Mouse (Mus musculus): Measurements from ENCODE around the gene Gpatch8. TPM values are rescaled to one million over a fixed set of nuclear protein-coding genes. Genes with fewer than 3 reads are reported as not detected.

The Gpatch8 gene
- polyA plus RNA-seq, 1 experiment, result 9.0 TPM

DNA sequence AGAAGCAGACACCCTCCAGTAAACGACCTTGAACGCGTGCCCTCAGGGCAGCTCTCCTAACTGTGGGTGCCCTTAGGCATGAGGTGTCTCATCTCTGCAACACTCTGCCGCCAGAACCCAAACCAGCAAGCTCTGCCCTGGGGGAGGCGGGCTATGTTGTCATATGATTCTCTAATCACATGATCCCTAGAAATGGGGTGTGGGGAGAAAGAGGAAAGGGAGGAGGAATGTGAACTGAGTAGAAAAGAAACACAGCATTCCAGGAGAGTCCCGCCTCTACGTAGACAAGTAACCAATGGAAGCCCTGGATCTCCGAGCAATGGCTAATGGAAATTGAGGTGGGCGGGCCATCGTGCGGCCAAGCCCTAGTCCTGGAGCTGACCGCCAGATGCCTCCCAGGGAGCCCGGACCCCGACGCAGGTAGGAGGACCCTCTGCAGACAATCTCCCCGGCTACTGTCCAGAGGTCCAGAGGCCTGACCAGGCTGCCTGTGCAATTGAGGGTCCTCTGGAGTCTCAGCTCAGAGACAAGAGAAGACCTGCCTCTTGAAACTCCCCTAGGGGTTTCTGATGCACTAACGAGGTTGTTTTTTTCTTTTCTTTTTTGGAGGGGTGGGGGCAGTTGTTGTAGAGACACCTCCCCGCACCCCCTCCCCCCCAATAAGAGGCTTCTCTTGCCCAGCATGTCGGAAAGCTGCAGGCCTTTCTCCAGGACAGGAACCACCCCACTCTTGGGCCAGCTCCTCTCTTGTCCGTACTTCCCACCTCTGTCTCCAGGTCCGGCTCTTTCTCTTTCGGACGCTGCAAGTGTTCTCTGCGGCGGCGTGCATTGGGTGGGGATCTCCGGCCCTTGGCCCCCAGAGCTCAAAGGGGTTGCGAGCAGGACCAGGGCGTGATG lies 125.8 kb downstream of the Gpatch8 start, which contains the start of gene Grn:
Grn (plus strand) TSS at position 195 of the 897 bp plus-strand sequence.
- H3K79me2 ChIP-seq (ENCODE audit: control insufficient read depth, insufficient read depth), result no peaks in the 10 kb centered on the region
- H3K27me3 ChIP-seq (ENCODE audit: control insufficient read depth, insufficient read depth, insufficient read length), result no peaks in the 10 kb centered on the region
- H3K4me2 ChIP-seq (ENCODE audit: low read depth), result peak within 1 kb of the TSS; percentile 86

DNA sequence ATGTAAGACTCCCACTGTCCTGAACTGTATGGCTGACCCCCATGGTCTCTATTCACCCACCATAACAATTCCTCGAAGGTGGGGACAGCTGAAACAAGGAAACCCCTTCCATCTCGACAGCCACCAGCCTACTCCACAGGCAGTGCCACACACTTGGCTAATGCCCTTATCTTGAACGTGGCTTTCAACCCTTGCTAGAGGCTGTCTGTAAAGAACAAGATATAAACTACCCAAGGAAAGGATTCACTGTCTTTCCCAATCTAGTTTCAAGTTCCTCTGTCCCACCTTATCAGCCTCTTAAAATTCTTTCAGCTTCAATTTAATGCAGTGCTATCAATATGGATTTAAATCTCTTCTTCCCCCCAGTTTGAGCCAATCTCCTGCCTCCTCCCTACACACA lies 126.6 kb downstream of the Gpatch8 start:
- H3K4me3 ChIP-seq, result peak overlapping the region; percentile 93
- H3K27me3 ChIP-seq (ENCODE audit: control insufficient read depth, insufficient read depth, insufficient read length), result no peaks in the 10 kb centered on the region
- no peaks in the 10 kb centered on the region for H3K79me2 ChIP-seq (ENCODE audit: control insufficient read depth, insufficient read depth)
- peak overlapping the region; percentile 86 for H3K4me2 ChIP-seq (ENCODE audit: low read depth)
- TF ChIP-seq MAX (IDR thresholded peaks at IDR 0.05; ENCODE audit: low read depth), result no peak
- no peak for TF ChIP-seq REST (IDR thresholded peaks at IDR 0.05; ENCODE audit: insufficient read depth, insufficient read length)
- no peak for TF ChIP-seq SRF (IDR thresholded peaks at IDR 0.05; ENCODE audit: control insufficient read depth, insufficient read length, low read depth)
- no peak for TF ChIP-seq E2F4 (IDR thresholded peaks at IDR 0.05; ENCODE audit: insufficient read depth)
- no peak for TF ChIP-seq MYOD1 (IDR thresholded peaks at IDR 0.05; ENCODE audit: control insufficient read depth in 1 of 3, insufficient read length in 2 of 3, low read depth in 2 of 3)
- no peak overlapping the region for H3ac ChIP-seq (ENCODE audit: control insufficient read depth, insufficient read length)
- H3K36me3 ChIP-seq (ENCODE audit: control insufficient read depth, insufficient read depth), result peaks cover under 1% of the 10 kb centered on the region

More for the DNA sequence above, 125.8 kb downstream of the Gpatch8 start, which contains the start of gene Grn:
- TF ChIP-seq TCF3 (IDR thresholded peaks at IDR 0.05; ENCODE audit: insufficient read length, low read depth), result no peak
- TF ChIP-seq E2F4 (IDR thresholded peaks at IDR 0.05; ENCODE audit: insufficient read depth), result peak; percentile 51
- TF ChIP-seq POLR2AphosphoS2 (IDR thresholded peaks at IDR 0.05; ENCODE audit: insufficient read length, low read depth), result peak; percentile 74
- TF ChIP-seq MAX (IDR thresholded peaks at IDR 0.05; ENCODE audit: low read depth), result peak; percentile 41
- TF ChIP-seq POLR2A (IDR thresholded peaks at IDR 0.05; ENCODE audit: insufficient read length, low read depth), result peak; percentile 58
- TF ChIP-seq USF1 (IDR thresholded peaks at IDR 0.05; ENCODE audit: low read depth), result peak; percentile 99
- Histone ChIP-seq H3K4me3 (peak within 1 kb of the TSS; percentile 93), H3K36me3 (ENCODE audit: control insufficient read depth, insufficient read depth) (peaks cover 4% of the 10 kb centered on the region), H3ac (ENCODE audit: control insufficient read depth, insufficient read length) (no peak within 1 kb of the TSS)

DNA sequence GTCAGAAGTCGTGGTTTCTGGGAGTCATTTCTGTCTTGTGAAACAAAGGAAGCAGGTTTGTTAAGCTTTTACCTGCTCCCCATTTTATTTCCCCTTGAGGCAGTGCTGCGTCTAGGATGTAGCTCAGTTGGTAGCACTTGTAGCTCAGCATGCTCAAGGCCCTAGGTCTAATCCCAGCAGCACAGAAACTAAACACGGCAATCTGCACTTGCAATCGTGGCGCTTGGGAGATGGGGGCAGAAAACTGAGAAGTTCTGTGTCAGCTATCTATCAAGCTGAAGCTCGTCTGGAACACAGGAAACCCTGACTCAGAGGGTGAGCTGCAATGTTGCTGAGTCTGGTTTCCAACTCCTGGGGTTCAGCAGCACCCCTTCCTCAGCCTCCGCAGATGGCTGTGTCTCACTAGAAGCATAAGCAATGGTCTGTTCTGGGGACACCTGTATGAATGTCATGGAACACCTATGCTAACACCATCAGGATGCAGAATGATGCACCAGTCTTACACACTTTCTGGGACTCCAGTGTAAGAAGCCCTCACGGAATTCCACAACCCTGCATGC lies 127.1 kb downstream of the Gpatch8 start:
- Histone ChIP-seq H3K27me3 (ENCODE audit: control insufficient read depth, insufficient read depth, insufficient read length) (no peaks in the 10 kb centered on the region), H3ac (ENCODE audit: control insufficient read depth, insufficient read length) (no peak overlapping the region), H3K4me2 (ENCODE audit: low read depth) (peak overlapping the region; percentile 86), H3K79me2 (ENCODE audit: control insufficient read depth, insufficient read depth) (no peaks in the 10 kb centered on the region), H3K36me3 (ENCODE audit: control insufficient read depth, insufficient read depth) (no peaks in the 10 kb centered on the region), H3K4me3 (no peak overlapping the region)
- TF ChIP-seq TCF3 (IDR thresholded peaks at IDR 0.05; ENCODE audit: insufficient read length, low read depth), result no peak
- no peak for TF ChIP-seq E2F4 (IDR thresholded peaks at IDR 0.05; ENCODE audit: insufficient read depth)
- TF ChIP-seq SRF (IDR thresholded peaks at IDR 0.05; ENCODE audit: control insufficient read depth, insufficient read length, low read depth), result no peak
- no peak for TF ChIP-seq MYOG (IDR thresholded peaks at IDR 0.05; ENCODE audit: control insufficient read depth in 1 of 3, insufficient read depth in 1 of 3, insufficient read length in 2 of 3, low read depth in 2 of 3)
- no peak for TF ChIP-seq MYOD1 (IDR thresholded peaks at IDR 0.05; ENCODE audit: control insufficient read depth in 1 of 3, insufficient read length in 2 of 3, low read depth in 2 of 3)

Other genes with a start within 250 kb of the Gpatch8 start
- gene Ubtf, start 236.7 kb downstream of the Gpatch8 start, polyA plus RNA-seq (2012; fragmentation: generic; extraction: Trizol), result 58.6 TPM
- not detected for gene Slc4a1, start 190.2 kb downstream of the Gpatch8 start, polyA plus RNA-seq (2012; fragmentation: generic; extraction: Trizol)
- gene Rundc3a, start 163.0 kb downstream of the Gpatch8 start, polyA plus RNA-seq (2012; fragmentation: generic; extraction: Trizol), result 10.3 TPM
- 274 TPM for gene Slc25a39, start 148.4 kb downstream of the Gpatch8 start, polyA plus RNA-seq (2012; fragmentation: generic; extraction: Trizol)
- gene Grn, start 126.1 kb downstream of the Gpatch8 start, polyA plus RNA-seq (2012; fragmentation: generic; extraction: Trizol), result 174 TPM
- gene Fam171a2, start 108.7 kb downstream of the Gpatch8 start, polyA plus RNA-seq (2012; fragmentation: generic; extraction: Trizol), result 162 TPM
- gene Itga2b, start 86.3 kb downstream of the Gpatch8 start, polyA plus RNA-seq (2012; fragmentation: generic; extraction: Trizol), result 7.2 TPM
- 1.9 TPM for gene Gm11627, start 23.1 kb upstream of the Gpatch8 start, polyA plus RNA-seq (2012; fragmentation: generic; extraction: Trizol)
- gene Fzd2, start 48.0 kb upstream of the Gpatch8 start, polyA plus RNA-seq (2012; fragmentation: generic; extraction: Trizol), result 66.9 TPM
- gene Meioc, start 107.3 kb upstream of the Gpatch8 start, polyA plus RNA-seq (2012; fragmentation: generic; extraction: Trizol), result 0.01 TPM
- gene Ccdc43, start 141.4 kb upstream of the Gpatch8 start, polyA plus RNA-seq (2012; fragmentation: generic; extraction: Trizol), result 26.8 TPM
- 0.19 TPM for gene Adam11, start 205.0 kb upstream of the Gpatch8 start, polyA plus RNA-seq (2012; fragmentation: generic; extraction: Trizol)

Measured in myocyte (in vitro differentiated cells).